Mouse (Mus musculus) adrenal gland, postnatal 10 days (tissue): ENCODE measurements at regions not wholly inside any gene's neighbourhood (a gene's known extent, or its start where the extent isn't known, plus 50 kb on each side); places are given as distances from the start of the nearest gene placed in this dataset.
"Not testable (repeated sequence)": the region's sequence is repeated elsewhere in the genome, so short reads cannot be mapped to it uniquely, and the experiment has no call there.

Experiments used
- DNase-seq: peaks from one replicate; pipeline ENCODE4 v3.0.0; 2021; ENCODE audit warnings: mixed read lengths

- DNase-seq = no peak
These were observed 260.5 kb downstream of the Dad1 start for GRCm38 (mm10) chr14:53993427-53993826.

DNA sequence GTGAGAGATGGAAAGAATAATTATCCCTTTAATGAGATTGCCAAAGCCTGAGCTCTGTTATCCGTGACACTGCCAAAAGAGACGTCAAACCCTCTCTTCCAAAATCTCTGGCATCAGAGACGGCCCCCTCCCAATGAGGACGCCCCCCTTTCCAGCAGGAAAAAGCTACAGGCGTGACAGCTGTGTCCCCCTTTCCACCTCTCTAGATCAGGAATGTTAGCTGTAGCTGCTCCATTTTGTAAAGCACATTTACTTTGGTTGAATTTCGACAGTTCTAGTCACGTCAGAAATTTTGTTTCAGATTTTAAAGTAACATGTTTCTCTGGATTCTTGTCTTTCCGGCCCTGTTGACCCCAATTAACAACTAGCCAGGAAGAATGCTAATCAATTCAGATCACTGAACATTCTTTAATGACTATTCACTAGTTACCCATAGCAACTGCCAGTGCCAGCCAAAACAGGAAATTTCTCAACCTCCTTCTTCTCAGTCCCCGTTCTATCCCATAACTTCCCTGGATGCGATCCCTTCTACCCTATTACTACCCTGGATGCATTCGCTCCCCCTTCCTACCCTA, 261.1 kb downstream of the Dad1 start:
- no peak for DNase-seq

DNA sequence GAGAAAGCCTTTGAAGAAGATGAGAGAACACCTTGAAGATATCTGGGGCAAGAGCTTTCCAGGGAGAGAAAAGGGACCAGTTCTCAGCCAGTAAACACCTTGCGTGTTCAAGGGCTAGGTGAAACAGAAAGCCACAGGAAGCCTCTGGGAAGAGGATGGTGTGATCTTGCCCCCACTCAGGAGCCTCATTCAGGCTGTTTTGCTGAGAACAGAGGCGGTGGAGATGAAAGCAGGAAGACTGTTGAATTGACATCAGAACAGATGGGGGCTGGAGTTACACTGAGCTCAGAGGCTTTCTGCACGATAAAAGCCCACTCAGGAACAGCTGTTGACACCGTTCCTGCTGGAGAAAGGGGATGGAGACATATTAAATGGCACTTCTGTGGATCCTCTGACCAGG, 262.5 kb downstream of the Dad1 start:
- DNase-seq = no peak

GRCm38 (mm10) chr14:53980771-53981170, 273.1 kb downstream of the Dad1 start:
- DNase-seq = no peak

DNA sequence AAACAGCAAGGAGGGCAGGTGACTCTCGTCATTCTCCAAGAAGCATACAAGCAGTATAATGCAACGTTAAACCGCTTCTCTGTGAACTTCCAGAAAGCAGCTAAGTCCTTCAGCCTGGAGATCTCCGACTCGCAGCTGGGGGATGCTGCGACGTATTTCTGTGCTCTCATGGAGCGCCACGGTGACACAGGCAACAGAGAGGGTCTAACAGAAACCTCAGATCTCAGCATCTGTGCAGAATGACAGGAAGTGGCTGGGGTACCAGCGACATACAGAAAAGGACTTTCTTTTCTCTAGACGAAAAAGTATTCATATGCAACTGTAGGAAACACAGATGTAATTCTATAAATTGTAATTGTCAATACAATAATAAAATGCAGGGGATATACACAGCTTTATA, 292.5 kb downstream of the Dad1 start:
- DNase-seq = not testable (repeated sequence)

- DNase-seq = no peak
These were observed 293.1 kb downstream of the Dad1 start for GRCm38 (mm10) chr14:53960779-53961178.

DNA sequence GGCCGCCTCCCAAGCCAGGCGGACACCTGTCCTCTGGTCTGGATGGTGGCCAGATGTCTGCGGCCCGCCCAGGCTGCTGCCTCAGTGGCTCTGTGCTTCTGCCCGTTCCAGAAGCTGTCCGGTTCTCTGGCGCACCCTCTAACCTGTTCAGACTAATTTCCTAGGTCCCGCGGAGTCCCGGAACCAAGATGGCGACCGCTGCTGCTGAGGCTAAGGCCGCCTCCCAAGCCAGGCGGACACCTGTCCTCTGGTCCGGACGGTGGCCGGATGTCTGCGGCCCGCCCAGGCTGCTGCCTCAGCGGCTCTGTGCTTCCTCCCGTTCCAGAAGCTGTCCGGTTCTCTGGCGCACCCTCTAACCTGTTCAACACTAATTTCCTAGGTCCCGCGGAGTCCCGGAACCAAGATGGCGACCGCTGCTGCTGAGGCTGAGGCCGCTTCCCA, 318.1 kb downstream of the Dad1 start:
- DNase-seq = peak; percentile 70

GRCm38 (mm10) chr14:53935336-53935735, 318.6 kb downstream of the Dad1 start:
- DNase-seq = peak; percentile 71

- no peak for DNase-seq
These were observed 343.0 kb downstream of the Dad1 start for GRCm38 (mm10) chr14:53910871-53911270.

DNA sequence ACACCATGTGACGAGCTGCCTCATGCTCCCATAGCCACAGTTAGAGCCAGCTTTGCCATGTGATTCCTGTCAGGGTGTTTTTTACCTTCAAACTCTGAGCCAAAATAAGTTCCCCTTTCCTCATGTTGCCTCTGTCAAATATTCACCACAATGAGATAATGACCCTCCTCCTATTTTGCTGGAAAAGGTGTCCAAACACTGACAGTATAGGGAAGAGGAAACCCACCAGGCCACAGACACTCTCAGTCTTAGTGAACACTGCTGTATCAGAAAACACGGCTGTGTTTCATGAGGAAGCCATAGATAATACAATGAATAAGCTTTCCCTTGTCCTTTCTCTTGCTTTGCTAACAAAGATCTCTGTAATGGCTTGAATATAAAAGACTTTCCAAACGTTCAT, 349.3 kb downstream of the Dad1 start:
- DNase-seq = no peak

GRCm38 (mm10) chr14:53901103-53901502, 352.8 kb downstream of the Dad1 start:
- DNase-seq = no peak

DNA sequence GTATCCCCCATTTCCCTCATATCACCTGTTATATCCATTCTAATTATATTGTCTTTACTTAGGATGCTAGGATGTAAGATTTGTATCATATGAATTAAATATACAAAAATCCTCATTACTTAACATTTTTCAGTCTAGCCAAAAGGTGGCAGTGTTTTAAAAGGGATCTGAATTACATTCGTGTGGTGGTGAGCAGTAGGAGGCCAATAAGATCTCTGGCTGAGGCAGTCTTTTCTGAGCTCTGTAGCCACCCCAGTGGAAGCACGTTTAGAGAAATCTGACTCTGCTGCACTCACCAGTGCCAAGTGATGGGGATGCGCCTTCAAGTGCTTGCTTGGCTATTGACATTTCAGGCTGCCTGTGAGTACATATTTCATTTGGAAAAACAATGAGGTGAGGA, 372.6 kb downstream of the Dad1 start:
- peak; percentile 3 for DNase-seq

GRCm38 (mm10) chr14:53876581-53876980, 377.3 kb downstream of the Dad1 start:
- DNase-seq = no peak

DNA sequence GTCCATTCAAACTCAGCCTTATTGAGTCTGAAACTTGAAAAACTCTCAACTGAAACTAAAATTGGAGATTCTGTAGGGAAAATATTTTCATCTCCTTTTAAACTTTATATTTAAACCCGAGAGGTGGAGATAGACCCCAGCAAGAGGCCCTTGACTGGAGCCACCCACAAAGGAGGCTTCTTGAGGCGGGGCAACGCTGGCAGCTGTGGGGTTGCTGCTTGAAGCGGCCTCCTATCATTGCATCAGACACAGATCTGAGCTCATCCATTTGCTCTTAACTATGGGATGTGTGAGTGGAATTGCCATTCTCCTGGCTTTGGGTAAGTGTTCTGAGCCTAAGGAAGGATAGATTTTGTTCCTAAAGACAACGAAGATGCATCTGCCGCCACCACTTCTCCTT, 378.2 kb downstream of the Dad1 start:
- no peak for DNase-seq

GRCm38 (mm10) chr14:53847049-53847448, 406.9 kb downstream of the Dad1 start:
- no peak for DNase-seq

- DNase-seq = no peak
These were observed 408.3 kb downstream of the Dad1 start for GRCm38 (mm10) chr14:53845646-53846045.

DNA sequence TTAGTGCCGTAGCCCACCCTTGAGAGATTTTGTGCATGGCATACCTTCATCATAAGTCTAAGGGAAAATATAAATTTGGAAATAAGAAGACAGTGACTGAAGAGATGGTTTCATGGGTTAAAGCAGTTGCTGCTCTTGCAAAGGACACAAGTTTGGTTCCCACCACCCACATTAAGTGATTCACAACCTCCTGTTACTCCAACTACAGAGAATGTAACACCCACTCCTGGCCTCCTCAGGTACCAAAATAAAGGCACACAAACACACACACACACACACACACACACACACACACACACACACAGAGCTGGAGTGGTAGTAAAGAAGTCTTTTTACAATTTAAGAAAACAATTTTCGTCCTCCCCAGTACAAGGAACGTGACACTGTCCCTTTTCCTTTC, 421.4 kb downstream of the Dad1 start:
- no peak for DNase-seq

DNA sequence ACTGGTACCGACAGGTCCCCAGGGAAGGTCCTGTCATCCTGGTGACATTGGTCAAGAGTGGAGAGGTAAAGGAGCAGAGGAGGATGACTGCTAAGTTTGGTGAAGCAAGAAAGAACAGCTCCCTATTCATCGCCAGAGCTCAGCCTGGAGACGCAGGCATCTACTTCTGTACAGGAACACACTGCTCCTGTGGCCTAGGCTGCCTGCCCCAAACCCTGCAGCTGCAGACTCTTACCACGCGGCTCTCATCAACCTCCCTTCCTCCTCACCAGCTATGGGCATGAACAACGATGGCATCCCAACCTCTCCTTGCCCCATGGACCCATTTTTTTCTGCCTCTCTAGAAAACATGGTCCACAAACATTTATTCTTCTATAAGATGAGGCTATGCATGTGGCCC, 422.3 kb downstream of the Dad1 start:
- DNase-seq = no peak

DNA sequence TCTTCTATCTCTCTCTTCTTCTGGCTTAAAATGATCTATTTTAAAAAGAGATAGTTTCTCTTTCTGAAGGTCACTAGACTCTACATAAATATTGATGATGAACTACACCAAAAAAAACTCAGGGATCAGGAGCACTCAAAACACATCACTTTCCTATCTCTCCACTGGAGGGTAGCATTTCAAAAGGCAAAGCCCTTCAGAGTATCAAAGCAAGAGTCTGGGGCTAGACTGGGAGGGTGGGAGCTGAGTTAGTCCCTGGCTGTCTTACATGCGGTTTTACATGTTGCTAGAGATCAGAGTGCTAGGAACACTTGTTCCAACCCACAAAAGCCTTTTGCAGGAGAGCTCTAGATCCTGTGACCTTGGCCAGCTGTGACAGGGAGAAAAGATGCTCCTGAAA, 423.2 kb downstream of the Dad1 start:
- no peak for DNase-seq

GRCm38 (mm10) chr14:53826782-53827181, 427.1 kb downstream of the Dad1 start:
- DNase-seq = no peak

DNA sequence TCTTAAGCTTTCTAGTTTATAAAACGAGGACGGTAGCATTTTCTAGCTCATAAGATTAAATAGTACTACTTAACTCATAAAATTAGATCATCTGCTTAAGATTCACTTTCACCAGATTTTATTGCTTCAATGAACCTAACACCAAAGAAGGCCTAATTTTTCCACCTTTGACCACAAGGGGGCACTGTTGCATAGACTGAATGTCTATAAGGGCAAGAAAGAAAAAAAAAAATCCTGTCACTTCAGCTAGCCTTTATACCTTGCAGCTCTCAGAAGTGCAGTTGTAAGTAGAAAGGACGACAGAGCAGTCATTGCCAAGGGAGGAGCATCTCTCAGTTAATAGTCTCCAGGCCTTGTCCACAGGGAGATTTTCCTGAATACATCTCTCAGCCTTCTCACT, 447.7 kb downstream of the Dad1 start:
- peak; percentile 83 for DNase-seq

GRCm38 (mm10) chr14:53803698-53804620, 449.9 kb downstream of the Dad1 start:
- DNase-seq = peak; percentile 62

GRCm38 (mm10) chr14:53802547-53802946, 451.4 kb downstream of the Dad1 start:
- DNase-seq = no peak
